Comparison of ENCODE assay signal across 8 mouse cellular contexts in the genomic region with DNA sequence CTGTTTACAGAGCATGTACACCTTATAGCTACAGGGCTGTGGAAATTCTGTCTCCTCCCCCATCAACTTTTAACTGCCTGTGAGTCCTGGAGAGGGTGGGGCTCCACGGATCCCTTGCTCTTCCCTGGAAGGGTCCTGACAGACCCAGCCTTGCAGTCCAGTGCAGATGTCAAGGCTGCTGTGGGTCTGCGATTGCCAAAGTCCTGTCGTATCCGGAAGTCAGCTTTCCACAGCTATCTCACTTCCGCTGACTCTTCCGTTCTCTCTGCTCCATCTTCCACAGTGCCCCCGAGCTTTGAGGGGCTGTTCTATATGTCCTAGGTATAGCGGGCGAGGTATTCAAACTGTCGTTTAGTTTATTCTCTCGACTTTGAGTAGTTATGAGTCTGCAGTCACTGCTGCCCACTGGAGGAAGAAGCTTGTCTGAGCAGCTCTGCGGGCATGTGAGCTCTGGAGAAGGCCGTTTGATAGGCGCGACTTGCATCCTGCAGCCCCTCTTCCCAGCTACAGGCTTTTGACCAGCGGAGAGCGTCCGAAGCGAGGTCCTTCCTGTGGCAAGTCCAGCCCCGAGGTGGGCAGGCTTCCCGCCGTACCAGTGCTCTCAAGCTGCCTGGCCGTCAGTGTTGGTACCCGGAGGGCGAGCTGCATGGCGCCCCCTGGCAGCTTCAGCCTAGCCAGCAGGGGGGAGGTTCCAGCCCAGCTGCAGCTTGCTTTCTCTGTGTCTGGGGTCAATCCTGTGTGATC. TPM values are rescaled to one million over a fixed set of nuclear protein-coding genes. Genes with fewer than 3 reads are reported as not detected.
DNase-seq lines count a peak whose midpoint lies in the region; ATAC-seq and TF ChIP-seq lines count a peak whose summit lies in the region.

No protein-coding gene starts in this region.

- no peak overlapping the region for H3K9ac ChIP-seq in forebrain, embryonic 13.5 days
- H3K9ac ChIP-seq in hindbrain, embryonic 16.5 days (ENCODE audit: low read depth, low read length) = 0 out of 2 replicates have a peak overlapping the region, but pooled peaks have one; percentile 10
- H3K9ac ChIP-seq in liver, embryonic 12.5 days = peak overlapping the region; percentile 68
- no peak overlapping the region for H3K9ac ChIP-seq in midbrain, postnatal 0 days (replicated peaks; ENCODE audit: low read length, poor library complexity, severe bottlenecking)
- H3K9ac ChIP-seq in stomach, embryonic 16.5 days (ENCODE audit: low read length) = peak overlapping the region; percentile 9

- peak; percentile 80 for ATAC-seq in CD4-positive, CD25-positive, alpha-beta regulatory T cell, adult 4 months
- ATAC-seq in forebrain, embryonic 13.5 days = no peak
- ATAC-seq in hindbrain, embryonic 16.5 days = 0 out of 2 replicates have a peak, but pooled peaks have one; percentile 9
- ATAC-seq in liver, embryonic 12.5 days = peak; percentile 74
- ATAC-seq in midbrain, postnatal 0 days (ENCODE audit: low FRiP score) = no peak
- peak; percentile 23; the same call in 1 of the 2 replicates for ATAC-seq in stomach, embryonic 16.5 days (ENCODE audit: insufficient read depth, low FRiP score)

- 51% methylated on average over 26 of the region's 26 CpGs for WGBS in forebrain, embryonic 13.5 days
- 48% methylated on average over 26 of the region's 26 CpGs for WGBS in hindbrain, embryonic 16.5 days
- 14% methylated on average over 26 of the region's 26 CpGs for WGBS in liver, embryonic 12.5 days (ENCODE audit: insufficient replicate concordance)
- WGBS in midbrain, postnatal 0 days = 48% methylated on average over 26 of the region's 26 CpGs
- WGBS in stomach, embryonic 16.5 days = 39% methylated on average over 26 of the region's 26 CpGs

- no peaks in the 10 kb centered on the region for H3K9me3 ChIP-seq in forebrain, embryonic 13.5 days (replicated peaks)
- no peaks in the 10 kb centered on the region for H3K9me3 ChIP-seq in hindbrain, embryonic 16.5 days (ENCODE audit: control insufficient read depth, low read length)
- H3K9me3 ChIP-seq in liver, embryonic 12.5 days (replicated peaks) = no peaks in the 10 kb centered on the region
- no peaks in the 10 kb centered on the region for H3K9me3 ChIP-seq in midbrain, postnatal 0 days (ENCODE audit: low read length)
- H3K9me3 ChIP-seq in stomach, embryonic 16.5 days (replicated peaks; ENCODE audit: control insufficient read depth, low read length) = no peaks in the 10 kb centered on the region

- 0 out of 2 replicates have a peak overlapping the region, but pooled peaks have one; percentile 9 for H3K4me3 ChIP-seq in forebrain, embryonic 13.5 days
- H3K4me3 ChIP-seq in hindbrain, embryonic 16.5 days (ENCODE audit: low read length) = no peak overlapping the region
- peak overlapping the region; percentile 66 for H3K4me3 ChIP-seq in liver, embryonic 12.5 days
- H3K4me3 ChIP-seq in midbrain, postnatal 0 days (ENCODE audit: low read depth, low read length) = 0 out of 2 replicates have a peak overlapping the region, but pooled peaks have one; percentile 9
- peak overlapping the region; percentile 26 for H3K4me3 ChIP-seq in stomach, embryonic 16.5 days (replicated peaks; ENCODE audit: low read length)

- TF ChIP-seq CTCF in midbrain, postnatal 0 days (IDR thresholded peaks at IDR 0.05) = peak; percentile 51

- no peaks in the 10 kb centered on the region for H3K27me3 ChIP-seq in forebrain, embryonic 13.5 days
- H3K27me3 ChIP-seq in hindbrain, embryonic 16.5 days (replicated peaks; ENCODE audit: control insufficient read depth, insufficient read depth, low read length) = no peaks in the 10 kb centered on the region
- H3K27me3 ChIP-seq in liver, embryonic 12.5 days (replicated peaks) = no peaks in the 10 kb centered on the region
- H3K27me3 ChIP-seq in midbrain, postnatal 0 days (ENCODE audit: insufficient read depth, low read length) = no peaks in the 10 kb centered on the region
- H3K27me3 ChIP-seq in stomach, embryonic 16.5 days (ENCODE audit: control insufficient read depth, insufficient read depth, low read length) = no peaks in the 10 kb centered on the region

- H3K36me3 ChIP-seq in forebrain, embryonic 13.5 days (ENCODE audit: poor library complexity, severe bottlenecking) = peaks cover 2% of the 10 kb centered on the region; the same call in 1 of the 2 replicates
- H3K36me3 ChIP-seq in hindbrain, embryonic 16.5 days (ENCODE audit: control insufficient read depth, insufficient read depth, low read length) = no peaks in the 10 kb centered on the region
- peaks cover 23% of the 10 kb centered on the region for H3K36me3 ChIP-seq in liver, embryonic 12.5 days
- no peaks in the 10 kb centered on the region; the same call in 1 of the 2 replicates for H3K36me3 ChIP-seq in midbrain, postnatal 0 days (ENCODE audit: insufficient read depth, low read length)
- H3K36me3 ChIP-seq in stomach, embryonic 16.5 days (ENCODE audit: control insufficient read depth, insufficient read depth, low read length) = no peaks in the 10 kb centered on the region

- peaks cover 14% of the 10 kb centered on the region for H3K4me1 ChIP-seq in forebrain, embryonic 13.5 days
- H3K4me1 ChIP-seq in hindbrain, embryonic 16.5 days (ENCODE audit: control insufficient read depth, insufficient read depth, low read depth, low read length) = peaks cover 7% of the 10 kb centered on the region
- peaks cover 64% of the 10 kb centered on the region for H3K4me1 ChIP-seq in liver, embryonic 12.5 days
- H3K4me1 ChIP-seq in midbrain, postnatal 0 days (ENCODE audit: insufficient read depth, low read length) = peaks cover 7% of the 10 kb centered on the region; the same call in 1 of the 2 replicates
- H3K4me1 ChIP-seq in stomach, embryonic 16.5 days (ENCODE audit: control insufficient read depth, insufficient read depth, low read length) = 0 out of 2 replicates have a peak, but pooled peaks cover 5% of the 10 kb centered on the region

- no peak overlapping the region for H3K27ac ChIP-seq in forebrain, embryonic 13.5 days
- H3K27ac ChIP-seq in hindbrain, embryonic 16.5 days (ENCODE audit: low read depth, low read length) = no peak overlapping the region
- peak overlapping the region; percentile 77 for H3K27ac ChIP-seq in liver, embryonic 12.5 days
- no peak overlapping the region for H3K27ac ChIP-seq in midbrain, postnatal 0 days (ENCODE audit: low read depth, low read length)
- no peak overlapping the region for H3K27ac ChIP-seq in stomach, embryonic 16.5 days (ENCODE audit: low read length)

- DNase-seq in adrenal gland, adult 18-20 months (ENCODE audit: low spot score in 2 of 2) = peak; percentile 36 to 59
- peak; percentile 31 for DNase-seq in midbrain, postnatal 0 days (ENCODE audit: low spot score)
- DNase-seq in adipocyte (ENCODE audit: low spot score) = no peak

- H3K4me2 ChIP-seq in forebrain, embryonic 13.5 days = peak overlapping the region; percentile 32
- H3K4me2 ChIP-seq in hindbrain, embryonic 16.5 days (ENCODE audit: low read length) = peak overlapping the region; percentile 34
- H3K4me2 ChIP-seq in liver, embryonic 12.5 days = peak overlapping the region; percentile 76
- peak overlapping the region; percentile 20; the same call in 1 of the 2 replicates for H3K4me2 ChIP-seq in midbrain, postnatal 0 days (ENCODE audit: low read depth, low read length, poor library complexity, severe bottlenecking)
- H3K4me2 ChIP-seq in stomach, embryonic 16.5 days (ENCODE audit: low read depth, low read length) = peak overlapping the region; percentile 26

RNA-seq across cellular contexts. Expression of a gene that starts 49.4 kb away (rescaled TPM):
- 10 to 100 TPM; 51.1 to 60.6 TPM for polyA plus RNA-seq in CD4-positive, CD25-positive, alpha-beta regulatory T cell, adult 4 months (2017; shearing (Covaris generic))
- 10 to 100 TPM; 50.6 to 63.5 TPM for total RNA-seq in adrenal gland, adult 18-20 months (2021)
- 28.8 and 29.0 TPM in 2 replicates for polyA plus RNA-seq in forebrain, embryonic 13.5 days (2015; fragmentation: Nextera tagmentation; extraction: Ambion mirVana)
- polyA plus RNA-seq in hindbrain, embryonic 16.5 days (2015; fragmentation: Nextera tagmentation; extraction: Ambion mirVana) = 44.5 and 58.1 TPM in 2 replicates
- 24.9 and 34.5 TPM in 2 replicates for polyA plus RNA-seq in liver, embryonic 12.5 days (2016; fragmentation: Nextera tagmentation; extraction: Ambion mirVana)
- 44.1 and 46.1 TPM in 2 replicates for total RNA-seq in midbrain, postnatal 0 days (2014; rRNA removed)
- 61.8 and 66.7 TPM in 2 replicates for polyA plus RNA-seq in midbrain, postnatal 0 days (2015; fragmentation: Nextera tagmentation; extraction: Ambion mirVana)
- 39.0 and 47.0 TPM in 2 replicates for polyA plus RNA-seq in stomach, embryonic 16.5 days (2015; fragmentation: Nextera tagmentation; extraction: Ambion mirVana)

Comparison
In these comparisons a context has a peak if more than half of its experiments do, and no peak if none do; other contexts are left out.
1. ATAC-seq: peak in CD4-positive, CD25-positive, alpha-beta regulatory T cell, adult 4 months (single experiment), hindbrain, embryonic 16.5 days (single experiment), liver, embryonic 12.5 days (single experiment) and stomach, embryonic 16.5 days (single experiment); none in forebrain, embryonic 13.5 days (single experiment) and midbrain, postnatal 0 days (single experiment).
2. H3K4me2 ChIP-seq: peak in every context shown above with its lines; median percentile 76 in liver, embryonic 12.5 days; 34 in hindbrain, embryonic 16.5 days; 32 in forebrain, embryonic 13.5 days; 26 in stomach, embryonic 16.5 days; 20 in midbrain, postnatal 0 days.
3. H3K9ac ChIP-seq: peak in hindbrain, embryonic 16.5 days (single experiment), liver, embryonic 12.5 days (single experiment) and stomach, embryonic 16.5 days (single experiment); none in forebrain, embryonic 13.5 days (single experiment) and midbrain, postnatal 0 days (single experiment).